Mouse (Mus musculus): ENCODE data around the gene Eps8l1.
"Not testable (repeated sequence)": the region's sequence is repeated elsewhere in the genome, so short reads cannot be mapped to it uniquely, and the experiment has no call there.

Eps8l1 gene

DNA sequence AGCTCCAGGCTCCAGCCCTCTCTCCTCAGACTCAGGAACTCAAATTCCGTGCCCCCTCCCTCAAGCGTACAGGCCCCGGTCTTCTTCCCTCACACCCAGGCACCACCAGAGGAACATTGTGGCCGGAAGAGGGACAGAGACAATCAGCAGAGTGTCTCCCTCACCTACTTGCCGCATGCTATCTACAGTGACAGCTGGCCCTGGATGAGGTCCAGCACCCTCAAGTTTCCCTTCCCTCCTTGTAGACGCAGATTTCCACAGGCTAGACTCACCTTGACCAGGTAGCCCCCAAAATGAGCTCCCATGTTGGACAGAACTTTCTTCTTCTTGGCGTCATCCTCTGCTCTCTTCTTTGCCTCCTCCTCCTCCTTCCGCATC lies 48.3 kb downstream of the Eps8l1 start:
- no peak for DNase-seq (ENCODE audit: low spot score in 2 of 2)

DNA sequence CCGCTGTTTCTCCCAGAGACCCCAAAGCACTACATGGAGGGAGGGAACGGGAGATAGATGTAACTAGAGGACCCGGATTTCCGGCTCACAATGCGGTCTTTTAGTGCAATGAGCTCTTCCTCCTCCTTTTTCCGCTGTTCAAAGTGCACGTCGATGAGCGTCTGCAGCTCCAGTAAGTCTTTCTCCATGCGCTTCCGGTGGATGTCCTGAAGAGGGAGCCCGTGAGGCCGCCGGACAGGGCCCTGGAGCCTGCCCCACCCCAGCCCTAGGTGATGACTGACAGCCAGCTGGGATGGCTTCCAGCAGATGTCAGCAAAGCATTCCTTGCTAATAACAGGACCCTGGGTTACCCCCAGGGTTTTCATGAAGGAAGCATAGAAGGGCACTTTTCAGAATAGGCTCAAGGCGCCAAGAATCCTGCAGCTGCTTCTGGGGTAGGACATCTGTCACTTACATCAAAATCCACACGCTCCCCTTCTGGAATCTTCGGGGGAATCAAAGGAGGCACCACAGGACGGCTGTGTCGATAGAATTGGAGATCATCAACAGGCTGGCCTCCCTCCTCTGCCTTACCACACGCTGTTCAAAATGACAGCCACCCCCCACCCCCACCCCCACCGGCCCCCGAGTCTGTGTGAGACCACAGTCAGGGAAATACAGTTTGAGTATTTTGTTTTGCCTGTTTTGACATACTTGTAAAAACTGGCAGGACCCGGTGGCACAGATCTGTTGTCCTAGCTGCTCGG lies 49.6 kb downstream of the Eps8l1 start:
- DNase-seq (ENCODE audit: low spot score in 2 of 2), result peak; percentile 69 to 72

DNA sequence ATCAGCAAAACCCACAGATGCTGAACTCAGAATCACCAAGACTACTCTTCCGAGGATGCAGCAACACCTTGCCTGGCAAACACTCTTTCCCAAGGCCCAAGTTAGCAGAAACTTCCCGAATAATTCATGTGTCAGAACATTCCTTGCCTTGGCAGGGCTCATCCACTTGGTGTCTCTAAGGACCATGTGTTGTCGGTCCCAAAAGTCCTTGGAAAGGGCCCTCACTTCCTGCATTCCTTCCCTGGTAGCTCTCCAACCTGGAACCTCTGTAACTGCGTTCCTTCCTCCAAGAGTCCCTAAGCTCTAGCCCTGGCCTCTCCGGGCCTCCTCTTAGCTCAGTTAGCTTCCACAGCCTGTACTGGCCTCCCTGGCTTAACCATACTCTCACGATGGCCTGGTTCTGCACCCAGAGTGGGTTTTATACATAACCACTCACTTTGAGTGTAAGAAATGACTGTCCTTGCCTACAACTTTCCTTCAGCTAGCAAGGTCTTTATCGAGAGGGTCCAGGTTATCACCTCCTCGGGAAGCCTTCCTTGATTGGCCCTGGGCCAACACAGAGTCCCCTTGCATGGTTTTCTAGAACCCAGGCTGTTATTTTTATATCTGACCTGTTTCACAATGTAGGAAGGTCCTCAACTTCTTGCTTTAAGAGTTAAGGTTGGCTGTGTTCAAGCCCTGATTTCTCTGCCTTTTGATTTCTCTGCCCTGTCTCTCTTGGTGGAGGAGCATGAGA lies 51.2 kb downstream of the Eps8l1 start:
- DNase-seq (ENCODE audit: low spot score in 2 of 2), result no peak

DNA sequence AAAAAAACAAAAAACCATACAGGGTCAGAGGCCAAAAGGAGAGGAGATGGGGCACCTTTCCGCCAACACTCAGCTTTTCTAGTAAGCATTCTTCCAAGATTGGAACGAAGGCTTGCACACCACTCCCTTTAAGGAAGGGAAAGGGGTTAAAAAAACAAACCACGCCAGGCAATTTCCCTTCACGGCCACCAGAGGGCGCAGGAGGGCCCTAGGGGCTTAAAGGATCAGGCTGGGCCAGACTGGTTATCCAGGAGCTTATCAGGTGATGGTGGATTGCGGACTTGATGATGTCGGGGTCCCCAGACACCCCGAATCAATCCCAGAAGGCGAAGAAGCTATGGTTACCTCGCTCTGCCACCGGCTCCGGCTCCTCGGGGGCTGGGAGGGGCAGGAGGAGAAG lies 52.8 kb downstream of the Eps8l1 start:
- no peak for DNase-seq (ENCODE audit: low spot score in 2 of 2)

DNA sequence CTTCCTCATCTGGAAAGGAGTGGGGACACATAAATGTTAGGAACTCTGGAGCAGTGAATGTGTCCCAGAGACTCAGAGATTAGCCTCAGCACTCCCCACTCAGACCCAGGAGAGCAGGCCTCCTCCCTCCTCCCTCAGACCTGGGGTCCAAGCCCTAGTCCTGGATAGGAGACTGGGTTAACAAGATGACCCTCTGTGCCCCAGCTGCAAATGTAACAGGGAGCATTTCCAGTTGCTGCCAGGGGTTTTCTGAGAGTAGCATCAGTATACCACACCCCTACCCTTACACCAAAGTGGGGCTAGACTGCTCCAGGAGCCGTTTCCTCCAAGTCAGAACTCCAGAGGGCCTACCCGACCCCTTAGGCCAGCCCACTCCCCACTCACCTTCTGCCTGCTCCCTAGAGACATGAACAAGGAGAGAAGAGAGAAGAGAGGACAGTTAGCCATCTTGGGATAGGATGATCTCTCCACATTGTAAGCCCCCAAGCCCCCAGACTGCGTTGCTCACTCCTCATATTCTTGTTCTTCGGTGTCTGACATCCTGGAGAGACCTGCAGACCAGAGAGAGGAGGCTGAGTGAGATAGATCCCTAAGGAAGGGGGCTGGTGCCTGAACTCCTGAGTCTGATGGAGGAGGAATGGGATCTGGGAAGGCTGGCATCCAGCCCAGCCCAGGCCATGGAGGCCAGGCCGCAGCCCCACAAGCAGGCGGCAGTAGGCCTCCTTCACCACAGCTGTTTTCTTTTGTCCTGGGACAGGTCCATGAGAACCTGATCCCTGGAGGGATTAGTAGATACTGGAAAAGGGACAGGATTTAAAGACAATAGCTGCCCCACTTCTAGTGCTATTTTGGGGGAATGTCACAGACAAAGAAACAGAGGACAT lies 53.6 kb downstream of the Eps8l1 start:
- DNase-seq (ENCODE audit: low spot score in 2 of 2), result peak in 1 of 2 experiments; percentile 59

DNA sequence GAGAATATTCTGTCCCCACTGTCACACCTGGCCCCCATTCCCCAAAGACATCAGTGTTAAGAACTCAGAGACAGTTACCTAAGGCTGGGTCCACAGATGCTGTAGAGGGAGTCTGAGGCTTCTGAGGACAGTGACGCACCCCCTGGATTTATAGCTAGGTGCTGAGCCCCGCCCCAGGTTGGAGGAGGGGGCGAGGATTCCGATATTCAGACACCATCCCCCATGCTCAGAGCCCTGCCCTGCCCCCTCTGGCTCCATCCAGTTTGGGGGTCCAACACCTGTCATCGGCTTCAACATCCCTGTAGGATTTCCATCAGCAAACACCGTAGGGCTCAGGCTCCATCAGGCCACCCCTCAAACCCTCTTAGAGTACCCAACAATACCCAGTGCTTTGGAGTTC lies 55.4 kb downstream of the Eps8l1 start:
- no peak for DNase-seq (ENCODE audit: low spot score in 2 of 2)

DNA sequence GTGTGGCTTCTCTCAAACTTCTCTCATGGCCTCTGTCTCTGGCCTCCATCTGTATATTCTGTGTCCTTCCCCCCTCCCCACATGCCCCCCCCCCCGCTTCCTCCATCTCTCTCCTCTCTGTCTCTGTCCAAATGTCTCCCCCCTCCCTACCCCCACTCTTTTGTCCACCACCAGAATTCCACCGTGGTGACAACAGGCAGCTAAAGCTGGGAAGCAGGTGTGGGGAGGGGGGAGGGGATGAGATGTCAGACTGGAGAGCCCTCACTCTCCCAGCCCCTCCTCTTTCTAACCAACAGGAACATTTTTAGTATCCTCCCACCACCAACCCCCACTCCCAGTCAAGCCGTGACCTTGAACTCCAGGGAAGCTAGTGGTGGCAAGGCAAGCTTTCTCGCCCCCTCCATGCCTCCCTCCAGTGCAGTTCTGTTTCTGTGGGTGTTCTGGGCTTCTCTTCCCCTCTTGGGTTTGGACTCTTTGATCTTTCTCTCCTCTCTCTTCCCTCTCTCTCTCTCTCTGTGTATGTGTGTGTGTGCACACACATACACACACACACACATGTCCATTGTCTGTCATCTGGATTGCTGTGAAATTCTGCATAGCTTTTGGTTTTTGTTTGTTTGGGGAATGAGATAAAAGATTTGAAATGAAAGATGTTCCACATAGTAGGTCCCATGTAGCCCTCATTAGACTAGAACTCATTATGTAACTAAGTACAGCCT lies 56.0 kb downstream of the Eps8l1 start, which contains the start of gene Tnnt1:
TSS of gene Tnnt1 (minus strand) at position 51 of the 719 bp plus-strand sequence.
- no peak for DNase-seq (ENCODE audit: low spot score in 2 of 2)

DNA sequence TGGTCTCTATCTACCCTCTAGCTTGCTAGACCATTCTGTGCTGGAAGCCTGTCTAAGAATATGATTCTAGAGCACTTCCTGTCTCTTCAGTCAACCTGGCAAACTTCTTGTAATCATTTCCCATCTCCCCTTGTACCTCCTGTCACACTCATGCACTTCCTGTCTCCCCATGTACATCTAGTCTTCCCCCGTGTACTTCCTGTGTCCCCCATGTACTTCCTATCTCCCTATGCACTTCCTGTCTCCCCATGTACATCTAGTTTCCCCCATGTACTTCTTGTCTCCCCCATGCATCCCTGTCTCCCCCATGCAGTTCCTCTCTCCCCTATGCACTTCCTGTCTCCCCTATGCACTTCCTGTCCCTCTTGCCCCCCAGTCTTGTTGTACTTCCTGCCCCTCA lies 58.0 kb downstream of the Eps8l1 start:
- no peak for DNase-seq (ENCODE audit: low spot score in 2 of 2)

DNA sequence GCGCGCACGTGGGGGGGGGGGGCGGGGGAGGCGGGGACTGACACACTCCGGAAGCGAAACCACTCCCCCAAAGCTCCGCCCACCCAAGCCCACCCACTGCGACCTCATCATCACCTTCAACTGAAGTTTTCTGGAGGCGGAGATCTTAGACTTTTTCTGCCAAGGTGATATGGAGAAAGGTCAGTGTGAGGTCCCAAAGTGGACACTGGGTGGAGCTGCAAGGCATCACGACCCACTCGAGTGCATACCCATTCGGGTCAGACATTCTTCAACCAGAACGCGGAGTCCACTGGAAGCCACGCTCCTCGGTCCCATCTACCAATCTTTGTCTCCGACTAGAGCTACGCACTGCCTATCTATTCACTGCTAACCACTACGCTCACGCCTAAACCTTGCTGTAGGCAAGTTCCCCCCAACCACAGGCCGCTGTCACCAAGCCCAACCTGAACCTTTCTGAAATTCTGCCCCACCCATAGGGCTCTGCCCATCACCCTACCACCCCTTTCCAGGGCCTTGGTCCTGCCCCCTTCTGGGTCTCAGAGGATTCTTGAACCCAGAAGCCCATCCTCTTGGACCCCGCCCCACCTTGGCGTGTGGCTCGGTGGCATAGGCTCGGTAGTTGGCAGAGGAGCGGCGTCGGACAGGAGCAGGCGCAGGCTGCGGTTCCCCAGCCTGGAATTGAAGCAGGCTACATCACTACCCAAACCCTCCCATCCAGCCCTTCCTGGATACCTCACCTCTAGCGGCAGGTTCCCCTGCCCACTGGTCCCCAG lies 60.9 kb downstream of the Eps8l1 start:
- no peak for DNase-seq (ENCODE audit: low spot score in 2 of 2)

DNA sequence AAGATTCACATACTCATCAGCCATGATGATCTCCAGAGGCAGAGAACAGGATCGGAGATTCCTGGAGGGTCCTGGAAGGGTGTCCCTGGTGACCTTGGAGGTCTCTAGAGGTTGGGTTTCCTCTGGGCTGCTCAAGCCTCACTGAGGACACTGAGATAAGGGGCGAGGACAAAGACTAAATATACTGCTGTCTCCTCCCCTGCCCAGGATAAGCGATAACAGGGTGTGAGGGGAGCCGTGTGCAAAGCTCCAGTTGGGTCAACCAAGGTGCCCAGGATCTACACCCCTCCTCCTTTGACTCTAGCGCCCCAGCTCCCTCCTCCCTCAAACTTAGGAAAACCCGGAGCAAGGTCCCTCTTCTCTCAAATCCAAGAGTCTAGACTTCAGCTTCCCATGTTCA lies 61.8 kb downstream of the Eps8l1 start:
- DNase-seq (ENCODE audit: low spot score in 2 of 2), result no peak

DNA sequence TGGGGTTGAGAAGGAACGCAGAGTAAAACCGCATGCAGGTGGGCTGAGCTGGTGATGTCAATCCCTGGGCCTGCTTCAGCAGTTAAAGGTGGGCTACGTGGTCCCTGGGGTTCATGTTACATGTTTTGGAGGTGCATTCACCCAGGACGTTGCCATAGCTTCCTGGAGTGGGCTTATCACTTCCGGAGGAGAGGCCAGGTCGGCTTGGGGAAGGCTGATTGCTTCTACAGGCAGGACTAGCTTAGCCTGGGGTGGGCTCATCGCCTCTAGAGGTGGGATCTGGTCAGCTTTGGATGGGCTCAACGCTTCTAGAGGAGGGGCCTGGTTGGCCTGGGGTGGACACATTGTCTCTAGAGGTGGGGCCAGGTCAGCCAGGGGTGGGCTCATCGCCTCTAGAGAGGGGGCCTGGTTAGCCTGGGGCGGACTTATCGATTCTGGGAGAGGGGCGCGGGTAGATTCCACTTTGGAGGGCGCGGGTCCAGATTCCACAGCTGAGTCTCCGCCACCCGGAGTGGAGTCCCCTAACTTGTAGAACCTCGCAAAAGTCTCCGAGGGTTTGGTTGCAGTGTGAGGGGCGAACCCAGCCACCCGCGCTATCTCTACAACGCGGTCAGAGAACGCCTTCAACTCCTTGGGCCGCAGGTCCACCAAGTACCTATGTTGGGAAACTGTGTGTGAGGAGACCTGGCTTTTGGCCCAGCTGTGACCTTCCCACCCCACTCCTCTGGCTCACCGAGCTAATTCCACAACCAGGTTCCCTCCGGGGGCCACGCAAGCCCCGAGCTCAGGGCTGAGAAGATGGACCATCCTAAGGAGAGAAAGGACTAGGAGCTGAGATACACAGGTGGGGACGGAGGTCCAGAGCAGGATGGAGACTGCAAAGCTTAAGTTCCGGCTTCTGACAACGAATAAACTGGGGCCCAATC lies 63.0 kb downstream of the Eps8l1 start:
- no peak for DNase-seq (ENCODE audit: low spot score in 2 of 2)

DNA sequence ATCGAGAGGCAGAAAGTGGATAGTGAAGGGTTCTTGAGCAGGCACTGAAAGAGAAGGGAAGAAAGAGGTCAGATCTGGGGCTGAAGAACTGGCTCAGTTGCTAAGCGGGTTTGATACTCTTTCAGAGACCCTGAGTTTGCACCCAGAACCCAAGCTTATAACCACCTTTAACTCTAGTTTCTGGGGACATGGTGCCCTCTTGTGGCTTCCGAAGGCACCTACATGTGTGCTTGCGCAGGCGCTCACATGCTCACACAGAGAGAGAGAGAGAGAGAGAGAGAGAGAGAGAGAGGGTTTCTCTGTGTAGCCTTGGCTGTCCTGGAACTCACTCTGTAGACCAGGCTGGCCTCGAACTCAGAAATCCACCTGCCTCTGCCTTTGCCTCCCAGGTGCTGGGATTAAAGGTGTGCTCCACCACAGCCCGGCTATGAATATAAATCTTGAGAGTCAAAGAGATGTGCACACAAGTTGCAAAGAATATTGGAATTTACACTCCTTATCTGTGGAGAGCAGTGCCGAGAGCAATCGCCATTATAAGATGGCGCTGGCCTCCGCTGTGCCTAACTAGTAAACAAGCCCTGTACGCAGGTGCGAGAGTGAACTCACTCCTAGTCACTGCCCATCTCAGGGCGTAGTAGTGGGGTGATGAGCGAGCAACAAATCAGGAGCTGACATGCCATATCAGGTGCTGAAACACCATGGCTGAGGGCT lies 63.9 kb downstream of the Eps8l1 start, which contains the start of gene Tnni3:
TSS of gene Tnni3 (minus strand) at position 18 of the 711 bp plus-strand sequence.
- not testable (repeated sequence) for DNase-seq (ENCODE audit: low spot score in 2 of 2)

DNA sequence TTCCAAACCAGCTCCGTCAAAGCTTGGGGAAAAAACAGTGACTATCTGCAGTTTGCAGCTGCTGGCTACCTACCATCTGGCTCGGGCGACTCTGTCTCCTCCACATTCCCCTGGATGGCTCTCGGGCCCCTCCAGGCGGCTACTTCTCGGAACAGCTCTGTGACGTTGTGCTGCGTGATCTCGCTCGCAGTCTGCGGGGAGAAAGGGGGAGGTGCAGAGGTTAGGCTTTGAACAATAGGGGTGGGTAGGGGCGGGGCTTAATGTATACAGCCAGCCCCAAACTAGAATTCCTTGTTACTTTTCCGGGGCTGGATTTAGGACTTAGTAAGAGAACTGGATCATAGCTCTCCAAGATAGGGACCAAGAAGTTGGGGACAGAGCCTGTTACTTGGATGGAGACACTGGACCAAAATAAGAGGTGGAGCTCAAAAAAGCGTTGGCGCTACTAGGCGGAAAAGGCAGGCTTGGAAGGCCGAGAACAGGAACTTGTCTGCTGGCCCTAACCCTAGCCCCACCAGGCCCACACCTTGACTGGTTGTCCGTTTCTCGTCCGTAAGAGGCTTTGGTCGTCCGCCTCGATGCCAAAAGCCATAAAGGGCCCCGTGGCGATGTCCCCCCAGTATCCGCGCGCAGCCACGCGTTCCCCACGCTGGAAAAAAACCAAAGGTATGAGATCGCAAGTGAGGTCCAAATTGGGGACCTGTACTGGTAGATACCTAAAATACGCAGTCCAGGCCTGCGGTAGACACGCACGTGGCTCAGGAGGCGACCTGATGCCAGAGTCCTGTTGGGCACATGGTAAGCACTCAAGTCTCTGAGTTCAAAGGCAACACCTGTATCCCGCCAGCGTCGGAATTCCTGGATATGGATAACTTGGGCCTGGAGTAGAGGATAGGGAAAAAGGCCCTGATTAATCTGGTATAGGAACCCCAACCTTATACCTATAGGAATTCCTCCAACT lies 66.1 kb downstream of the Eps8l1 start:
- DNase-seq (ENCODE audit: low spot score in 2 of 2), result peak; percentile 73 to 84

DNA sequence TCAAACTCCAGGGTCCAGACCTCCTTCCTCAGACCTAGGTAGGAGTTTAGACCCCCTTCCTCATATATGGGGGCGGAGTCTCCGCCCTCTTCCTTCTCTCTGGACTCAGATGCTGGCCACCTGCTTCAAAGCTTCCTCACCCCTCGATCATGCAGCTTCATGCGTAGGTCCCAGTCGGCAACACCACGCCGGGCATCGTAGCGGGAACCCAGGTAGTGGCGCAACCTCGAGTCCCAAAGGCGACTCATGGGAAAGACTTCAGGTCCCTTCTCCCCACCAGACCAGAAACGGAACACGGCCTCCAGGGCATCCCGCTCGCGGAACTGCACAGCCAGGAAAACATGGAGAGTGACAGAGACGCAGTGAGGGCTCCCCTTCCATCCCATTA lies 66.8 kb downstream of the Eps8l1 start:
- no peak for DNase-seq (ENCODE audit: low spot score in 2 of 2)

Data from urinary bladder, postnatal 4 days (tissue).